Mouse (Mus musculus) embryonic fibroblast, embryonic 13.5 days (primary cell): ENCODE data around the gene 2810006K23Rik.

ENCODE experiments used
- CTCF ChIP-seq: IDR thresholded peaks from 2 replicates; pipeline ENCODE4 v1.5.1; 2011; ENCODE audit warnings: mild to moderate bottlenecking, control low read depth, low read length, moderate library complexity, borderline replicate concordance; ENCODE audit not compliant: insufficient read depth
- POLR2A ChIP-seq: IDR thresholded peaks from 2 replicates; pipeline ENCODE4 v1.6.1; 2011; ENCODE audit warnings: low read depth, mild to moderate bottlenecking, control low read depth, low read length, moderate library complexity

DNA sequence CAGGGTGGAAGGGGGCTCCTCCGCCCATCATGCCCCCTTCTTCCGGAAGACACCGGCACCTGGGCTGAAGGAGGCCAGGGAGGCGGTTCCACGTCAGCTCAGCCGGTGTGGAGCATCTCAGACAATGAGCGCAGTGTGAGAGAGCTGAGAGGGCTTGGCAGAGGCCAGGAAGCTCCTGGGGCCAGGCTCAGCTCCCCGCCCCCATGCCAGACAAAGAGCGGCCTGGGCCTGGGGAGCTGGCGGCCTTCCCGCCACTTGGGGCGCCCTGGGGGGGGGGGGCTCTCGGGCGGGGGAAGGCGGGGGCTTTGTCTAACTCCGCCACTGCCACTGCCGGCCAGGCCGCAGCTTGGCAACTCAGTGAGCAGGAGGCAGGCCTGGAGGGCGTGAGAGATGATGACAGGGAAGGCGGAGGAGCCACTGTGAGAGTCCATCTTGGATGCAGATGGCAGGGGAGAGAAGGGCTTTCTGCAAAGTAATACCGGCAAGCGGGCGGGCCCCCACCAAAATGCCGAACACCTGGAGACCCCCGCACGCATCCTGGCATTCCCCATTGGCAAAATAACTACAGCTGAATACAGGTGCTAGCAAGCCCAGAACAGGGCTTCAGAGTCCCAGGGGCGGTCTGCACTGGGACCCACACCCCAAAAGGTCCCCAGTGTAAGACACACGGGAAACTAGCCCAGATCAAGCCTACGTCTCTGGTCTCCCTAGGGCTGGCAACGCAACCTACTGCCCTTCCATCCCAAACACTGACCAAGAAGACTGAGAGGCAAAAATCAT lies 24.4 kb downstream of the 2810006K23Rik start:
- peak; percentile 90 for TF ChIP-seq POLR2A
- no peak for TF ChIP-seq CTCF
